Mouse (Mus musculus) lung, postnatal 0 days (tissue): ENCODE measurements around the gene Lhfpl5.

ENCODE experiments used
- CTCF ChIP-seq: IDR thresholded peaks from 2 replicates; pipeline ENCODE4 v1.5.1; 2016; ENCODE audit warnings: antibody characterized with exemption, mild to moderate bottlenecking
- EP300 ChIP-seq: IDR thresholded peaks from 2 replicates; pipeline ENCODE4 v1.6.1; 2016; ENCODE audit warnings: antibody characterized with exemption, mild to moderate bottlenecking, control low read depth

GRCm38 (mm10) chr17:28553040-28553793 lies 22.2 kb upstream of the Lhfpl5 start:
- TF ChIP-seq CTCF (peak; percentile 93), EP300 (no peak)
